Mouse (Mus musculus): ENCODE results near the gene Prss41. TPM values are rescaled to one million over a fixed set of nuclear protein-coding genes. Genes with fewer than 3 reads are reported as not detected.

The Prss41 gene
- polyA plus RNA-seq, 1 experiment from 2014 or later, result not detected

GRCm38 (mm10) chr17:23791079-23791357 is 53.0 kb downstream of the Prss41 start:
- Histone ChIP-seq H3K36me3 (ENCODE audit: control insufficient read depth, insufficient read depth, low read length) (no peaks in the 10 kb centered on the region), H3K4me2 (ENCODE audit: low read length) (peak overlapping the region; percentile 68), H3K27ac (replicated peaks in 1 of 2; ENCODE audit: control insufficient read depth in 1 of 2, insufficient read depth in 1 of 2, low read depth in 2 of 2, low read length in 2 of 2) (peak overlapping the region; percentile 78 to 88), H3K4me1 (ENCODE audit: control insufficient read depth in 2 of 2, insufficient read depth in 2 of 2, low read length in 2 of 2) (peaks cover 13 to 16% of the 10 kb centered on the region in 2 experiments), H3K9me3 (ENCODE audit: control insufficient read depth, low read length) (no peaks in the 10 kb centered on the region), H3K9ac (ENCODE audit: low read length) (peak overlapping the region; percentile 76), H3K27me3 (ENCODE audit: control insufficient read depth, insufficient read depth, low read length) (no peaks in the 10 kb centered on the region), H3K4me3 (ENCODE audit: control insufficient read depth in 1 of 2, insufficient read depth in 1 of 2, low read depth in 1 of 2, low read length in 2 of 2) (peak overlapping the region; percentile 48 to 52)
- WGBS, result 53% methylated on average over 2 of the region's 2 CpGs
- no peak for ATAC-seq (ENCODE audit: insufficient number of reproducible peaks, insufficient read depth, low FRiP score, low read depth)

- Histone ChIP-seq H3K4me2 (ENCODE audit: low read length) (peak within 1 kb of the TSS; percentile 68), H3K4me1 (ENCODE audit: control insufficient read depth in 2 of 2, insufficient read depth in 2 of 2, low read length in 2 of 2) (peaks cover 13 to 16% of the 10 kb centered on the region in 2 experiments), H3K9ac (ENCODE audit: low read length) (peak within 1 kb of the TSS; percentile 76), H3K27me3 (ENCODE audit: control insufficient read depth, insufficient read depth, low read length) (no peaks in the 10 kb centered on the region), H3K27ac (replicated peaks in 1 of 2; ENCODE audit: control insufficient read depth in 1 of 2, insufficient read depth in 1 of 2, low read depth in 2 of 2, low read length in 2 of 2) (peak within 1 kb of the TSS; percentile 78 to 88), H3K36me3 (ENCODE audit: control insufficient read depth, insufficient read depth, low read length) (no peaks in the 10 kb centered on the region), H3K9me3 (ENCODE audit: control insufficient read depth, low read length) (no peaks in the 10 kb centered on the region), H3K4me3 (ENCODE audit: control insufficient read depth in 1 of 2, insufficient read depth in 1 of 2, low read depth in 1 of 2, low read length in 2 of 2) (peak within 1 kb of the TSS; percentile 48 to 52)
- no peak for ATAC-seq (ENCODE audit: insufficient number of reproducible peaks, insufficient read depth, low FRiP score, low read depth)
- 3% methylated on average over 29 of the region's 29 CpGs for WGBS
Observed at GRCm38 (mm10) chr17:23790269-23791078, 53.5 kb downstream of the Prss41 start, which contains the start of gene Srrm2. Srrm2 (plus strand) TSS chr17:23790532.

GRCm38 (mm10) chr17:23789749-23790268 is 54.2 kb downstream of the Prss41 start:
- 19% methylated on average over 8 of the region's 8 CpGs for WGBS
- no peaks in the 10 kb centered on the region for H3K27me3 ChIP-seq (ENCODE audit: control insufficient read depth, insufficient read depth, low read length)
- peak overlapping the region; percentile 68 for H3K4me2 ChIP-seq (ENCODE audit: low read length)
- H3K4me1 ChIP-seq (ENCODE audit: control insufficient read depth in 2 of 2, insufficient read depth in 2 of 2, low read length in 2 of 2), result peaks cover 13 to 16% of the 10 kb centered on the region in 2 experiments
- peak overlapping the region; percentile 76 for H3K9ac ChIP-seq (ENCODE audit: low read length)
- H3K36me3 ChIP-seq (ENCODE audit: control insufficient read depth, insufficient read depth, low read length), result no peaks in the 10 kb centered on the region
- ATAC-seq (ENCODE audit: insufficient number of reproducible peaks, insufficient read depth, low FRiP score, low read depth), result no peak
- H3K9me3 ChIP-seq (ENCODE audit: control insufficient read depth, low read length), result no peaks in the 10 kb centered on the region
- H3K27ac ChIP-seq (replicated peaks in 1 of 2; ENCODE audit: control insufficient read depth in 1 of 2, insufficient read depth in 1 of 2, low read depth in 2 of 2, low read length in 2 of 2), result peak overlapping the region; percentile 78 to 88
- peak overlapping the region; percentile 48 to 52; a peak in 3 of 4 replicates for H3K4me3 ChIP-seq (ENCODE audit: control insufficient read depth in 1 of 2, insufficient read depth in 1 of 2, low read depth in 1 of 2, low read length in 2 of 2)

- H3K4me1 ChIP-seq (ENCODE audit: control insufficient read depth in 2 of 2, insufficient read depth in 2 of 2, low read length in 2 of 2), result peaks cover 13 to 16% of the 10 kb centered on the region in 2 experiments
- 79% methylated on average over 4 of the region's 4 CpGs for WGBS
- H3K4me2 ChIP-seq (ENCODE audit: low read length), result no peak overlapping the region
- H3K27me3 ChIP-seq (ENCODE audit: control insufficient read depth, insufficient read depth, low read length), result no peaks in the 10 kb centered on the region
- no peak overlapping the region for H3K4me3 ChIP-seq (ENCODE audit: control insufficient read depth in 1 of 2, insufficient read depth in 1 of 2, low read depth in 1 of 2, low read length in 2 of 2)
- H3K9me3 ChIP-seq (ENCODE audit: control insufficient read depth, low read length), result no peaks in the 10 kb centered on the region
- no peaks in the 10 kb centered on the region for H3K36me3 ChIP-seq (ENCODE audit: control insufficient read depth, insufficient read depth, low read length)
- no peak overlapping the region for H3K27ac ChIP-seq (replicated peaks in 1 of 2; ENCODE audit: control insufficient read depth in 1 of 2, insufficient read depth in 1 of 2, low read depth in 2 of 2, low read length in 2 of 2)
- no peak overlapping the region for H3K9ac ChIP-seq (ENCODE audit: low read length)
- ATAC-seq (ENCODE audit: insufficient number of reproducible peaks, insufficient read depth, low FRiP score, low read depth), result no peak
Observed at GRCm38 (mm10) chr17:23788973-23789372, 55.0 kb downstream of the Prss41 start.

Small RNAs within 50 kb of the gene (microRNA-seq; reads per million reads assigned to microRNA genes)
- gene Mir5125, result 0.84 reads per million

Other genes with a start within 250 kb of the Prss41 start
- gene Zfp13, start 244.7 kb downstream of the Prss41 start, polyA plus RNA-seq (2014; fragmentation: Nextera tagmentation; extraction: Ambion mirVana), result 7.0 and 8.9 TPM in 2 replicates
- not detected in 2 replicates for gene Zscan10, start 243.3 kb downstream of the Prss41 start, polyA plus RNA-seq (2014; fragmentation: Nextera tagmentation; extraction: Ambion mirVana)
- 0.26 and 0.70 TPM in 2 replicates for gene Mmp25, start 198.9 kb downstream of the Prss41 start, polyA plus RNA-seq (2014; fragmentation: Nextera tagmentation; extraction: Ambion mirVana)
- 0.15 and 0.16 TPM in 2 replicates for gene Bicdl2, start 183.7 kb downstream of the Prss41 start, polyA plus RNA-seq (2014; fragmentation: Nextera tagmentation; extraction: Ambion mirVana)
- gene Hcfc1r1, start 170.6 kb downstream of the Prss41 start, polyA plus RNA-seq (2014; fragmentation: Nextera tagmentation; extraction: Ambion mirVana), result 403 and 405 TPM in 2 replicates
- 31.1 and 35.0 TPM in 2 replicates for gene Thoc6, start 170.3 kb downstream of the Prss41 start, polyA plus RNA-seq (2014; fragmentation: Nextera tagmentation; extraction: Ambion mirVana)
- 107 and 114 TPM in 2 replicates for gene Tnfrsf12a, start 166.7 kb downstream of the Prss41 start, polyA plus RNA-seq (2014; fragmentation: Nextera tagmentation; extraction: Ambion mirVana)
- 0.42 TPM in 1 of 2 replicates, not detected in the other for gene Cldn6, start 164.9 kb downstream of the Prss41 start, polyA plus RNA-seq (2014; fragmentation: Nextera tagmentation; extraction: Ambion mirVana)
- gene Cldn9, start 160.1 kb downstream of the Prss41 start, polyA plus RNA-seq (2014; fragmentation: Nextera tagmentation; extraction: Ambion mirVana), result 0.14 TPM in 1 of 2 replicates, not detected in the other
- not detected in 2 replicates for gene 1520401A03Rik, start 121.4 kb downstream of the Prss41 start, polyA plus RNA-seq (2014; fragmentation: Nextera tagmentation; extraction: Ambion mirVana)
- gene Pkmyt1, start 117.8 kb downstream of the Prss41 start, polyA plus RNA-seq (2014; fragmentation: Nextera tagmentation; extraction: Ambion mirVana), result 27.2 and 28.1 TPM in 2 replicates
- gene Paqr4, start 103.3 kb downstream of the Prss41 start, polyA plus RNA-seq (2014; fragmentation: Nextera tagmentation; extraction: Ambion mirVana), result 10.6 and 12.7 TPM in 2 replicates
- not detected in 2 replicates for gene Kremen2, start 98.3 kb downstream of the Prss41 start, polyA plus RNA-seq (2014; fragmentation: Nextera tagmentation; extraction: Ambion mirVana)
- 42.4 TPM in 2 replicates for gene Flywch1, start 72.6 kb downstream of the Prss41 start, polyA plus RNA-seq (2014; fragmentation: Nextera tagmentation; extraction: Ambion mirVana)
- 4.4 and 5.1 TPM in 2 replicates for gene Flywch2, start 58.1 kb downstream of the Prss41 start, polyA plus RNA-seq (2014; fragmentation: Nextera tagmentation; extraction: Ambion mirVana)
- gene Srrm2, start 53.6 kb downstream of the Prss41 start, polyA plus RNA-seq (2014; fragmentation: Nextera tagmentation; extraction: Ambion mirVana), result 300 and 318 TPM in 2 replicates
- 950 and 1,075 TPM in 2 replicates for gene Elob, start 15.0 kb downstream of the Prss41 start, polyA plus RNA-seq (2014; fragmentation: Nextera tagmentation; extraction: Ambion mirVana)
- not detected in 2 replicates for gene Prss33, start 8.1 kb downstream of the Prss41 start, polyA plus RNA-seq (2014; fragmentation: Nextera tagmentation; extraction: Ambion mirVana)
- not detected in 2 replicates for gene Prss32, start 317 bp downstream of the Prss41 start, polyA plus RNA-seq (2014; fragmentation: Nextera tagmentation; extraction: Ambion mirVana)
- not detected in 2 replicates for gene Prss21, start 23.9 kb upstream of the Prss41 start, polyA plus RNA-seq (2014; fragmentation: Nextera tagmentation; extraction: Ambion mirVana)
- not detected in 2 replicates for gene Dcpp1, start 36.7 kb upstream of the Prss41 start, polyA plus RNA-seq (2014; fragmentation: Nextera tagmentation; extraction: Ambion mirVana)
- not detected in 2 replicates for gene Dcpp2, start 36.7 kb upstream of the Prss41 start, polyA plus RNA-seq (2014; fragmentation: Nextera tagmentation; extraction: Ambion mirVana)
- 0.36 and 0.54 TPM in 2 replicates for gene Dcpp3, start 73.3 kb upstream of the Prss41 start, polyA plus RNA-seq (2014; fragmentation: Nextera tagmentation; extraction: Ambion mirVana)
- not detected in 2 replicates for gene Sbp, start 97.5 kb upstream of the Prss41 start, polyA plus RNA-seq (2014; fragmentation: Nextera tagmentation; extraction: Ambion mirVana)
- gene Sbpl, start 111.1 kb upstream of the Prss41 start, polyA plus RNA-seq (2014; fragmentation: Nextera tagmentation; extraction: Ambion mirVana), result not detected in 2 replicates
- gene Prss30, start 136.4 kb upstream of the Prss41 start, polyA plus RNA-seq (2014; fragmentation: Nextera tagmentation; extraction: Ambion mirVana), result 0.26 TPM in 1 of 2 replicates, not detected in the other
- gene Prss22, start 153.9 kb upstream of the Prss41 start, polyA plus RNA-seq (2014; fragmentation: Nextera tagmentation; extraction: Ambion mirVana), result not detected in 2 replicates
- gene Prss27, start 194.0 kb upstream of the Prss41 start, polyA plus RNA-seq (2014; fragmentation: Nextera tagmentation; extraction: Ambion mirVana), result not detected in 2 replicates
- gene Kctd5, start 229.3 kb upstream of the Prss41 start, polyA plus RNA-seq (2014; fragmentation: Nextera tagmentation; extraction: Ambion mirVana), result 28.8 and 35.4 TPM in 2 replicates

Measured in heart, embryonic 14.5 days (tissue).